Mouse (Mus musculus): ENCODE measurements around the gene Slc38a3. TPM values are rescaled to one million over a fixed set of nuclear protein-coding genes. Genes with fewer than 3 reads are reported as not detected.
A peak's percentile ranks its signal among the peaks of the same experiment; 100 is the strongest.

Gene Slc38a3
- total RNA-seq, 4 experiments from 2014 or later, result 37.4 to 49.3 (median 45.9) TPM

- no peak for DNase-seq (ENCODE audit: low spot score in 2 of 2)
These were observed 32.3 kb downstream of the Slc38a3 start for GRCm38 (mm10) chr9:107637070-107637469.

DNA sequence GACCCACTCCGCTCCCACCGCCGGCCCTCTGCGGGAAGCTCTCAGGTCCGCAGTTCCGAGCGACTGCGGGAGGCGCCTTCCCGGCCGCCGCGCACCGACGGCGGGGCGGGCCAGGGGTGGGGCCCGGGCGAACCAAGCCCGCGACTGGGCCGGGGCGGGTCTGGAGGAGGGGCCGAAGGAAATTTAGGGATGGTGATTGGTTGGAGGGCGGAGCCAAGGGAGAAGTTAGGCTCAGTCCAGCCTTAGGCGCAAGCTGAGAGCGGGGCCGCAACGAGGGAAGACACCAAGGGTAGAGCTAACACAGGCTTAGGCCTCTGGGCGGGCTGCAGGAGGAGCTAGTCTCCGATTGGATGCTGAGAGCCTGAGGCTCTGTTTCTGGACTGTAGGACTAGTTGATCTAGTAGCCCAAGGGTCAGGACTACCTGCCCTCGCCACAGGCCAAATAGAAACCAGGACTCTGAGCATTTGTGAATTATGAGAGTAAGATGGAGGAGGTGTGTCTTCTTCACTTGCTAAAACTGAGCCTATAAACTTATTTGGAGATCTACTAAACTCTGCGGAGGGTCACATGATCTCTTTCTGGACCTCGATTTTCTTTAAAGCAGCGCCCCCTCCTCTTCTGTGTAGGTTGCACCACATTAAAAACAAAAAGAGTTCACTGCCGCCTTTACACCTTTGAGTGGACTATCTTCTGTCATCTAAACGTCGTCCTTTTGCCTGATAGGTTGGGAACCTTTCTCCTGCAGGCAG is 33.9 kb downstream of the Slc38a3 start, which contains the start of gene Gnai2:
Gene Gnai2 (minus strand): TSS at position 89 of the 750 bp plus-strand sequence.
- DNase-seq (ENCODE audit: low spot score in 2 of 2), result peak; percentile 94 to 96

DNA sequence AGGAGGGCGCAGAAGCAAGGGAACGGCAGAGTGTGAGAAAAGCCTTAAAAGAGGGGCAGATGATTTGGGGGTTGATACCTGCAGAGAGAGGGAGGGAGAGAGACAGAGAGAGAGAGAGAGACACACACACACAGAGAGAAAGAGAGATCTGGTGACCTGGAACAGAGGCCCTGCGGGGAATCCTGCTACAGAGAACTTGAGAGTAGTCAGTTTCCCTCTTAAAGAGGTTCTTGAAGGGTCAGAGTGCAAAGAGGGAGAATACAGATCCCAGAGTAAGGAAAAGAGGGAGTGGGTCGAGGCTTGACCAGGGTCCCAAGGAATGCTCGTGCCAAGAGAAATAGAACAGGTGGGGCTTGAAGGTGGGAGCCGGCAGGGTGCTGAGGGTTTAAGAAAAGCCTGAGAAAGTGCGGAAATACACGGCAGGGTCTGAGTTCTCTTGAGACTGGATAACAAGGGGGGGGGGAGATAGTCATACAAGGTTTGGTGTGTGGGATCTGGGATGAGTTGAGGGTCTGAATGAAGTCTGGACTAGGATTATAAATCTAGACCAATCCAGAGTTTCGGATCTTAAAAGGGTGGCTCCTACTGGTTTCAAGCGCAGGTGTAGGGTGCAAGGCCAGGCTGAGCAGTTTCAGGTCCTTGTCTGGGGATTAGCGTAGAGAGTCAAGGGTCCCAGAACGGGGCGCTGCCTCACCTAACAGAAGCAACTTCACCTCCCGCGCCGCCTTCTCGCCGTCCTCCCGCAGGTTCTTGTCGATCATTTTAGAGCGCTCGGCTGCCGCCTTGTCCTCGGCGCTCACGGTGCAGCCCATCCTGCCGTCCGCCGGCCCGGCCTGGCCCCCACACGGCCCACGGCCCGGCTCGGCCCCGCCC is 34.7 kb downstream of the Slc38a3 start:
- no peak for DNase-seq (ENCODE audit: low spot score in 2 of 2)

DNA sequence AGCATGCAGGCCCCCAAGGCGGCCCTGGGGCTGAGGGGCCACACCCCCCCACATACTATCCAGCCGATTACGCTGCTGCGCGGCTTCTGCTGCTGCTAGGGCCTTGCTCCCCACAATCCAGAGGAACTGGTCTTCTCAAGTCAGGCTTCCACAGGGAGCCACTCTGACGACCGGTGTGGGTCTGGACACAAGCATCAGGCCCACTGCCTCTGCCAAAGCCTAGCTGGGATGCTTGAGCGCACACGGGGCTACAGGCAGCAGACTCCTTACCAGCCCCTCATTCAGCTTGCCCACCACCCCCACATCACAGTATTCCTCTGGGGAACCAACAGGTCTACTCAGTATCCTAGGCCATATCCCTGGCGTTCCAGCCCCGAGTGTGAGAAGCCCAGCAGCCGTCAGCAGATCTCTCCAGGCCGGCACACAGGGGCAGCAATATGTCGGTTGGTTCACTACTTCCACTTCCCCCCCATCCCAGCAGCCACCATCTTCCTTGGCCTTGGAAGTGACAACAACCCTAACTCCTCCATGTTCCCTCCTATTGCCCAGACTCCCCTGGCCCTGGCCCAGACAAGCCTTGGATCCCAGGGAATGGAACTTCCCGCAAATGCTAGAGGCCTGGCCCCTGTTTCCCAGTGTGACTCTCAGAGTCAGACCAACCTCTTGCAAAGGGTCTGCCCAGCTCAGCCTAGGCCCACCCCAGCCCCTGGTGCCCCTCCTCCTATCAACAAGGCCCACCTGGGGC is 35.5 kb downstream of the Slc38a3 start:
- DNase-seq (ENCODE audit: low spot score in 2 of 2), result no peak

DNA sequence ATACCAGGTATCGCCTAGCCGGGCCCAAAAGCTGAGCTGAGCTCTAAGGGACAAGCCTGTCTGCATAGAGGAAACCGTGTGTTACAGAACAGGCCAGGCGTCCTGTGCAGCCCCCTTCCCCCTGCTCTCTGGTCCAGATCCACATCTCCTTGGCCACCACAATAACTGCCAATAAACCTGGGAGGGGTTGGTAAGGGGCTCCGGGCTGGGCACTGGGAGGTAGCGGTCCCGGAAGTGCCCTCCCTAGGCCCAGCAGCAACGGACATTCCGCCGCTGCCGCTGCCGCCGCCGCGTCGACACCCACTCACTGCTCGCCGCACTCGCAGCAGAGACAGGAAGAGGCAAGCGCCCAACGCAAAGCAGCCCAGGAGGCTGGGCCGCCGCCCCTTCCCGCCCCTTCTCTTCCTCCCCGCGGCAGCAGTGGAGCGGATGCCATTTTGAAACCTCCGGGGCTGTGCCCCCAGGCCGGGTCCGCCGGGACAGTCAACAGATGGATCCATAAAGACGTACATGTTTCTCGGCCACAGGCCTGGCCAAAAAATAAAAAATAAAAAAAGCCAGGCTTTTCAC is 36.2 kb downstream of the Slc38a3 start:
- DNase-seq (ENCODE audit: low spot score in 2 of 2), result peak; percentile 67 to 69

- DNase-seq (ENCODE audit: low spot score in 2 of 2), result no peak
These were observed 36.9 kb downstream of the Slc38a3 start for GRCm38 (mm10) chr9:107632478-107632877.

GRCm38 (mm10) chr9:107631861-107632260 is 37.5 kb downstream of the Slc38a3 start:
- DNase-seq (ENCODE audit: low spot score in 2 of 2), result no peak

DNA sequence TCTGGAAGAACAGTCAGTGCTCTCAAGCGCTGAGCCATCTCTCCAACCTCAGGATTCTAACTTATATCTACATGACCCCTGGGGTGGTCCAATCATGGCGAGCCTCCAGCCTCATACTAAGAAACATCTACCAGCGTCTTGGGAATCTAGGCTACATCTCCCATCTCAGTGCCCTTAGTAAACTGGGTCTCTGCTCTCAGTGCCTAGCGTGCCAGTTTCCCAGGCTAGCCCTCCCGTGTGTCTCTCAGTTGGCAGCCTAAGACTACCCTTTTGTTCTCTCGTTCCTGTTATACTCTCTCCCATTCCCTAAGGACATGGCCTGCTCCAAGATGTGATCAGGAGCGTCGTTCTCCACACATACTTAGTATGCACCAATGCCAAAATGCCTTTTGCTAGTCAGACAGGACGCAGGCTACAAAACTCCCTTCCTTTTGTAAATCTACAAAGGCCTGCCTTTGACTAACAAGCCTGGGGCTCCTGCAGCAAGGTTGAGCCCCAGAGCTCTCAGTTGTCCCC is 38.0 kb downstream of the Slc38a3 start:
- DNase-seq (ENCODE audit: low spot score in 2 of 2), result no peak

DNA sequence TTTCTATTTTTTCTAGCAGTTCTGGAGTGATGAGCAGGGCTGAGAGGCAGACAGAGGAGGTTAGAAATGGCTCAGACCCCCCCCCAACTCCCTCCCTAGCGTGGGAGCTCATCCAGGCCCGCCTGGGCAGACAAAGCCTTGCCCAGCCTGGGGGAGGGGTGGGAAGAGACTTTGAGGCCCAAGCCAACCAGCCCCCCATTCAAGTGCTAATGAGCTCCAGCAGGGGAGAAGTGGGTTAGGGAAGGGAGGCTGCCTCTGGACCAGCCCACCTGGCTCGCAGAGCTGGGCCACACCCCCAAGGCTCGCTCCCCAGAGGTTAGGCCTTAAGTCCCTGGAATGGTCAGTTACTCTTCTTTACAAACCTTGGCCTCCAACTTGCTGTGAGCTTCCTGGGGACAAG is 38.8 kb downstream of the Slc38a3 start:
- no peak for DNase-seq (ENCODE audit: low spot score in 2 of 2)

GRCm38 (mm10) chr9:107629901-107630425 is 39.4 kb downstream of the Slc38a3 start:
- DNase-seq (ENCODE audit: low spot score in 2 of 2), result no peak

DNA sequence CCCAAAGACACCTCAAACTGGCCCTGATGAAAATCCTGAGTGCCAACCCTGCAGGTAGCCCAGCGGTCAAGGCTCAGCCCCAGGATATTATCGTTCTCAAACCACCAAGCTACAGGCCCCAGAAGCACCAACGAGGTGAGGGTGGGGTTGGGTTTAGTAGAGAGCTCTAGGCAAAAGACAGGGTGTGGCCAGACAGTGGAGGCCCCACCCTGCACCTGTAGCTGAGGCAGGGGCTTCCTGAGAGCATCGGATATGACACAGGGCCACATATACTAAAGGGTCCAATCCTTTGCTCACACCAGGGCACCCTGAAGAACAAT is 40.0 kb downstream of the Slc38a3 start:
- no peak for DNase-seq (ENCODE audit: low spot score in 2 of 2)

- DNase-seq (ENCODE audit: low spot score in 2 of 2), result no peak
These were observed 40.5 kb downstream of the Slc38a3 start for GRCm38 (mm10) chr9:107628721-107629410.

GRCm38 (mm10) chr9:107627387-107628255 is 41.7 kb downstream of the Slc38a3 start:
- DNase-seq (ENCODE audit: low spot score in 2 of 2), result no peak

GRCm38 (mm10) chr9:107626844-107627277 is 42.5 kb downstream of the Slc38a3 start:
- DNase-seq (ENCODE audit: low spot score in 2 of 2), result peak; percentile 62 to 70

DNA sequence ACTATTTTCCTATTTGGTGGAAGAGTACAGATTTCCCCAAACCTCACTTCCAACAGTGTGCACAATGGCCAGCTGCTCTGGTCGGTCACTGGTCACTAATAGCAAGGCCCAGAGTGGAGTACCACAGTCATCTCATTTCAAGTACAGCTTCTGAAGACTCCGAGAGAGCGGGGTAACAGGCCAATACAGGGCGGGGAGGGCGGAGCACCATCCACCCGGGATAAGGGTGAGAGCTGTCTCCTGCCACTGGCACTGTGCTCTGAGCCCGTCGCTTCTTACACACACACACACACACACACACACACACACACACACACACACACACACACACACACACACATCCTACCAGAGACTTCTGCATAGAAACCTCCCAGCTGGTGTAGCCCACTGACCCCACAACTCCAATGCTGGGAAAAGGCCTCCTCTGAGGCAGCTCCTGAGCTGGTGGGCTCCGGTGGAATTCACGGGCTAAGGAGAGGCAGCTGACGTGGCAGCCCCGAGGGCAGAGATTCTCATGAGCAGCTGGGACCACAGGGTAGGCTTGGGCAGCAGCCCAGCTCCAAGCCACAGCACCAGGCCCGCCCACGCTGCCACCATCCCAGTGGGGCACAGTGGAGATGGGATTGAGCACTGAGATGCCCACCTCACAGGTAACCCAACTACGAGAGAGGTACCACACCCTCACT is 43.0 kb downstream of the Slc38a3 start:
- no peak for DNase-seq (ENCODE audit: low spot score in 2 of 2)

DNA sequence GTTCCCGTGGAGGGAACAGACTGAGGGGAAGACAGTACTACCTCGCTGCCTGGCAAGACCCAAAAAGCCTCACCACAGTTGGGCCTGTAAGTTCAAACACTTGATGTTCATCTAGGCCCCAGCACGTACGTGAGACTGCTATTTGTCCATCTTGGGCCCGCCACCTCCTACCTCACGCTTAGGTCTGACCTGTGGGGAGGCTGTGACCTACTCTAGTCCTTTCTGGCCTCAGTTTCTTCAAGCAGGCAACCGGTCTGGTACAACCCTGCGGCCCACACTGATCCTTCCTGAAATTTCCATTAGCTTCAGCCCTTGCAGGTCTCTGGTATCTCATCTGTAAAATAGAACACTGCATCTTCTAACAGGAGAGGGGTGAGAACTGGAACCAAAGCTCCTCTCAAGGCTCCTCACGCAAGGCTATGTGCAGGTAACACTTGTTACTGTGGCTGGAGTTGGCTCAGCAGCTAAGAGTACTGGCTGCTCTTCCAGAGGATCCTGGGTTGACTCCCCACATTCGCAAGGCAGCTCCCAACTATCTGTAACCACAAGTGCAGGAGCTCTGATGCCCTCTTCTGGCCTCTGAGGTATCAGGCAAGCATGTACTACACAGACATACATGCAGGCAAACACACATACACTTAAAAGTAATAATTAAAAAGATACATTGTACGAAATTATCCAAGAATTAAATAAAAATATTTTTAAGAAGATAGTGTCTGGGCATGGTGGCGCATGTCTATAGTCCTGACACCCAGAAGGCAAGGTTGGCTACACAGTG is 43.8 kb downstream of the Slc38a3 start:
- no peak for DNase-seq (ENCODE audit: low spot score in 2 of 2)

GRCm38 (mm10) chr9:107624951-107625350 is 44.4 kb downstream of the Slc38a3 start:
- no peak for DNase-seq (ENCODE audit: low spot score in 2 of 2)

DNA sequence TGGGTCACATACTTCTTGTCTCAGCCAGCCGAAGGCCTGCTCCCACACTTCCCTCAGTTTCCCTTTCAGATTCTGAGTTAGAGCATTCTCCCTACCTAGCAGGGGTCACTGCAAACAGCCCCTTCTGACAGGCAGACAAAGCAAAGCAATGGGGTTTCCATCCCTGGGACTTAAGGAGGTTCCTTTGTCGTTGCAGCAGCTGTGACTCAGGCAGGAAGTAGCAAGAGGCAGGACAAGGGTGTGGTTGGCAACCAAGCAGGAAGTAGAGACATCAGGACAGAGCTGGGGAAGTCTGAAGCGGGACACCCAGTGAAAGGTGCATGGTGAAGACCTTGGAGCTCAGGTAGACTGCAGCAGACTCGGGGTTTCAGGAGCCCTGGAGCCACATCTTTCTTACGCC is 44.8 kb downstream of the Slc38a3 start:
- DNase-seq (ENCODE audit: low spot score in 2 of 2), result no peak
